Mouse (Mus musculus): ENCODE data around the gene Gm10184.
"Not testable (repeated sequence)": the region's sequence is repeated elsewhere in the genome, so short reads cannot be mapped to it uniquely, and the experiment has no call there.

The Gm10184 gene

DNA sequence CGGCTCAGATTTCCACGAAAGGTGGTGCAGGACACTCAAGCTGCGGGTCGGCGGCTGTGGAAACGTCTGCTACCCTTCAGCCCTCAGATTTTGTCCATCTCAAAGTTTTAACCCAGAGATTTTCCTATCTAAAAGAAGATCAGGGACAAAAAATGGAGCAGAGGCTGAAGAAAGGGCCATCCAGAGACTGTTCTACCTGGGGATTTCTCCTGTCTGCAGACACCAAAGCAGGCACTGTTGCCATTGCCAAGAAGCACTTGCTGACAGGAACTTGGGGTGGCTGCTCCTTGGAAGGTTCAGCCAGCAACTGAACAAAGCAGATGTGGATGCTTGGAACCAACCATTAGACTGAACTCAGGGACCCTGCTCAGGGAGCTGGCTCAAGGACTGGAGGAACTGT, at the start of gene Gm10184:
Gm10184 (minus strand) TSS at position 101 of the 400 bp plus-strand sequence.
- DNase-seq = no peak

GRCm38 (mm10) chr17:89933950-89934349, 23.7 kb upstream of the Gm10184 start:
- DNase-seq = no peak

- DNase-seq = no peak
Measured at GRCm38 (mm10) chr17:89907686-89908085, 2.6 kb downstream of the Gm10184 start.

- DNase-seq = not testable (repeated sequence)
Measured at GRCm38 (mm10) chr17:89904701-89905100, 5.5 kb downstream of the Gm10184 start.

DNA sequence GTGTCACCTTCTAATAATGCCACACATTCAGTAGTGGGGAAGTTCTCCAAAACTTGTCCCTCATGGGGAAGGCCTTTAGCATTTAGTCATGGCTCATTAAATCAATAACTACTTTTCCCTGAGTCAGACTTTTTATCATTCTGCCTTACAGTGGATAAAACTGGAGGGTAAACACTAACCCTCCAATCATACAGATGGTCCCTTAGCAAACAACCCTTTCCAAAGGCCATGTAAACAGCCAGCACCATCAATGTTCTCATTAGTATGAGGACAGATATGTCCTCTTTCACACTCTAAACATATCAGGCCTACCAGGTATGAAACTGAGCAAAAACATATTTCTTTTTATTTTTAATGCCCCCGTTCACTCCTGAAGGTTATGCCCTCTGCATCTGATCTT, 7.5 kb downstream of the Gm10184 start:
- no peak for DNase-seq

DNA sequence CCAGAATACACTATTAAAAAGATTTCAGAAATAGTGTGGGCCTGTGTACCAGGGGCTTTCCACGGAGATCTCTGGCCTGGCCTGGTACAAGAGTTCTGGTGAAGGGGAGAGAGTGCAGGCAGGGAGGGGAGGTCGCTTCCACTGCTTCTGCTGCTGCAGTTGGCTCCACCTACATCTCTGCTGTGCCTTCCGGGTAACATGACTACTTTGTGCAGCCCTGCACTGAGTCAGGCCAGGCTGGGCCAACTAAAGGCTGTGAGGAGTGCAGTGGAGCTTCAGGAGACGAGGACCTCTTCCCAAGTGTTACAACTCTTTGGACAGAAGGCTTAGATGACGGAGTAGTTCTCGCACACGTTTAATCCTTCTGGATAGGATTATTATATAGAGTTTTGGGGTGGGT, 9.6 kb downstream of the Gm10184 start:
- no peak for DNase-seq

DNA sequence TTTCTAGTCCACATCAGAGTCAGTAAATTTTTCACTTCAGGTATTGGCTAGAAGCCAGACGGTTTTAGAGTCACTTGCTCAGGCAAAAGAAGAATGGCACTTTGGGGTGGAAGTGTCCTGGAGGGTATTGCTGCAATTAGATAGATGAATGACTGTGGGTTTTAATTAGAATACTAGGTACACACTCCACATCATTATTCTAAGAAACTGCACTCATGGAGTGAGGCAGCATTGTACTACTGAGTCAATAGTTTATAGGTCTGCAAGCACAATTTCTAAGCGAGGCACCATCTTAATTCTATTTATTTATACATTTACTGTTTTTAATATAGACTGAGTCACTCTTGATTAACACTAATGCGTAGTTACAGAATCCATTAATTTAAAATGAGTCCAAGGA, 10.4 kb downstream of the Gm10184 start:
- no peak for DNase-seq

GRCm38 (mm10) chr17:89864996-89865395, 45.3 kb downstream of the Gm10184 start:
- DNase-seq = no peak

All from lung, postnatal 10 days (tissue).